Mouse (Mus musculus) embryonic facial prominence, embryonic 12.5 days (tissue): Measurements from ENCODE around the gene Cldn4. TPM values are rescaled to one million over a fixed set of nuclear protein-coding genes. Genes with fewer than 3 reads are reported as not detected.
A peak's percentile ranks its signal among the peaks of the same experiment; 100 is the strongest.
"Not testable (repeated sequence)": the region's sequence is repeated elsewhere in the genome, so short reads cannot be mapped to it uniquely, and the experiment has no call there.

Experiments
- ATAC-seq: fragments of 200-750 bp; cut with Nextera tagmentation; 2 replicates; pipeline ENCODE4 v1.8.0; 2017; ENCODE audit not compliant: insufficient number of reproducible peaks, insufficient read depth, low FRiP score, low TSS enrichment
- H3K27ac ChIP-seq: fragments of 300-500 bp; sonication (generic); 2 replicates; pipeline ENCODE4 v1.5.1; 2016; ENCODE audit warnings: mild to moderate bottlenecking
- H3K27me3 ChIP-seq: fragments of 300-500 bp; sonication (generic); 2 replicates; pipeline ENCODE4 v1.6.1; 2016; ENCODE audit warnings: mild to moderate bottlenecking, moderate library complexity
- H3K36me3 ChIP-seq: fragments of 300-500 bp; sonication (generic); 2 replicates; pipeline ENCODE4 v1.6.1; 2016; ENCODE audit warnings: mild to moderate bottlenecking
- H3K4me1 ChIP-seq: fragments of 300-500 bp; sonication (generic); 2 replicates; pipeline ENCODE4 v1.6.1; 2016
- H3K4me2 ChIP-seq: fragments of 300-500 bp; sonication (generic); replicated peaks from 2 replicates; pipeline ENCODE4 v1.6.1; 2016; ENCODE audit warnings: mild to moderate bottlenecking, moderate library complexity
- H3K4me3 ChIP-seq: fragments of 300-500 bp; sonication (generic); 2 replicates; pipeline ENCODE4 v1.5.1; 2016; ENCODE audit warnings: mild to moderate bottlenecking
- H3K9ac ChIP-seq: fragments of 300-500 bp; sonication (generic); 2 replicates; pipeline ENCODE4 v1.6.1; 2016; ENCODE audit warnings: mild to moderate bottlenecking, moderate library complexity
- H3K9me3 ChIP-seq: fragments of 300-500 bp; sonication (generic); 2 replicates; pipeline ENCODE4 v1.6.1; 2016; ENCODE audit warnings: mild to moderate bottlenecking, moderate library complexity
- WGBS: fragments of 180-500 bp; shearing (Covaris S2); methylation state at CpG from one replicate; pipeline ENCODE4 v1.1.7; 2016; 5-methylcytosine and 5-hydroxymethylcytosine counted together
- polyA plus RNA-seq: library from polyadenylated mRNA; unstranded; fragments of >200 nt; fragmentation: Nextera tagmentation; extraction: Ambion mirVana; gene quantifications from 2 replicates; pipeline ENCODE4 v1.2.1, GENCODE M21; 2016

Gene Cldn4
- polyA plus RNA-seq, 1 experiment from 2014 or later, result 11.8 TPM

GRCm38 (mm10) chr5:134976164-134976563 is 29.4 kb upstream of the Cldn4 start:
- Histone ChIP-seq H3K9me3 (no peaks in the 10 kb centered on the region), H3K27ac (no peak overlapping the region), H3K27me3 (no peaks in the 10 kb centered on the region), H3K4me3 (no peak overlapping the region), H3K36me3 (no peaks in the 10 kb centered on the region), H3K9ac (no peak overlapping the region), H3K4me1 (no peaks in the 10 kb centered on the region), H3K4me2 (no peak overlapping the region)
- 90% methylated on average over 2 of the region's 2 CpGs for WGBS
- ATAC-seq, result no peak

DNA sequence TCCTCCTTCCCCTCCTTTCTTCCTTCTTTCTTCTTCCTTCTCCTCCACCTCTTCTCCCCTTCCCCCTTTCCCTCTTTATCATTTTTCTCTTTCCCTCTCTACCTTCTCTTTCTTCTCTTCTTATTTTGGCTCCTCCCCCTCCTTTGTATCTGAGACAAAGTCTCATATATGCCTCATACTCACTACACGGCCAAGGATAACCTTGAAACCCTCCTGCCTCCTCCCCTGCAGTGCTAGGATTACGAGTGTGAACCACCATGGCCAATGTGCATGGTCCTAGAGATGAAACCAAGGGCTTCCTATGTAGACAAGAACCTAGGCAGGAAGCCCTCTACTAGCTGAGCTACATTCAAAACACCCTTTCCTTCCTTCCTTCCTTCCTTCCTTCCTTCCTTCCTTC is 28.2 kb upstream of the Cldn4 start:
- Histone ChIP-seq H3K9me3 (no peaks in the 10 kb centered on the region), H3K9ac (no peak overlapping the region), H3K27ac (no peak overlapping the region), H3K4me2 (no peak overlapping the region), H3K4me1 (no peaks in the 10 kb centered on the region), H3K27me3 (no peaks in the 10 kb centered on the region), H3K4me3 (no peak overlapping the region), H3K36me3 (no peaks in the 10 kb centered on the region)
- no peak for ATAC-seq
- WGBS, result 62% methylated on average over 2 of the region's 2 CpGs

DNA sequence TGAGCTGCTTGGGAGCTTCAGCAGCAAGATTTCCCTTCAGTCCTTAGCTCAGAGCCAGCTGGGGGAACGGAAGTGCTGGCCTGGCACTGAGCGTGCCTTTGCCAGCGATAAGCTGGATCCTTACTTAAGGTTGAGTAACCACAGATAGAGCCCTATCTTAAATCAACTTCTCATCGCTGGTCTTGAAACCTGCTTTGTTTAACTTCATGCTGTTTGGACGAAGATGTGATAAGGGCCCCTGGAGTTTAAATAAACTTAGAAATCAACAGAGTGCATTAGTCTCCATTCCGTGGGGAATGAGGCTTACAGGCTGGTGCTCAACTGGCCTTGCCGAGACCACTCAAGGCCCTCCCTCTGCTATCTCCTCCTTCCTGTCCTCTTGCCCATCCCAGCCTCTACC is 27.6 kb upstream of the Cldn4 start:
- Histone ChIP-seq H3K9me3 (no peaks in the 10 kb centered on the region), H3K27ac (no peak overlapping the region), H3K4me3 (no peak overlapping the region), H3K9ac (no peak overlapping the region), H3K27me3 (no peaks in the 10 kb centered on the region), H3K36me3 (no peaks in the 10 kb centered on the region), H3K4me2 (no peak overlapping the region), H3K4me1 (no peaks in the 10 kb centered on the region)
- no peak for ATAC-seq
- 60% methylated on average over 7 of the region's 7 CpGs for WGBS

GRCm38 (mm10) chr5:134973526-134973925 is 26.8 kb upstream of the Cldn4 start:
- Histone ChIP-seq H3K9me3 (no peaks in the 10 kb centered on the region), H3K4me1 (no peaks in the 10 kb centered on the region), H3K36me3 (no peaks in the 10 kb centered on the region), H3K4me2 (no peak overlapping the region), H3K27me3 (no peaks in the 10 kb centered on the region), H3K4me3 (no peak overlapping the region), H3K27ac (no peak overlapping the region), H3K9ac (no peak overlapping the region)
- no peak for ATAC-seq
- 90% methylated on average over 7 of the region's 7 CpGs for WGBS

DNA sequence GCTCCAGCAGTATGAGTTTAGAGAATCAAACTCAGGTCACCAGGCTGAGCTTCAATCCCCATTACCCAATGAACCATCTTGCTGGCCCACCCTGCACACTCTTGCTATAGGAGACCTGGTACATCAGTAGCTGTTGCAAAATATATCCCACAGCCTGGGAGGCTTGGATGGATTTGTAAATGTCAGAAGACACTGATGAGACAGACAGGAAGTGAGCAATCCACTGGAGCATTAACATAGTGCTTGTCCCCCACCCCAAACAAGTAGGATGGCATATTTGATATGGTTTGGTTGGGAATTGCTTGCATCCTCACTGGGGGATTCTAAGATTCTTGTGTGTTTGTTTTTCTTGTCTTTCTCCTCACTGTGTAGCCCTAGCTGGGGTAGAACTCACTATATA is 26.3 kb upstream of the Cldn4 start:
- no peak for ATAC-seq
- H3K4me3 ChIP-seq, result no peak overlapping the region
- H3K27me3 ChIP-seq, result no peaks in the 10 kb centered on the region
- H3K4me1 ChIP-seq, result no peaks in the 10 kb centered on the region
- no peaks in the 10 kb centered on the region for H3K9me3 ChIP-seq
- H3K27ac ChIP-seq, result no peak overlapping the region
- H3K4me2 ChIP-seq, result no peak overlapping the region
- no peak overlapping the region for H3K9ac ChIP-seq
- no peaks in the 10 kb centered on the region for H3K36me3 ChIP-seq

- no peaks in the 10 kb centered on the region for H3K27me3 ChIP-seq
- H3K36me3 ChIP-seq, result no peaks in the 10 kb centered on the region
- 56% methylated on average over 8 of the region's 8 CpGs for WGBS
- no peak overlapping the region for H3K4me3 ChIP-seq
- H3K4me1 ChIP-seq, result 0 out of 2 replicates have a peak, but pooled peaks cover 5% of the 10 kb centered on the region
- H3K9ac ChIP-seq, result no peak overlapping the region
- H3K9me3 ChIP-seq, result no peaks in the 10 kb centered on the region
- H3K27ac ChIP-seq, result no peak overlapping the region
- ATAC-seq, result no peak
- no peak overlapping the region for H3K4me2 ChIP-seq
Observed at GRCm38 (mm10) chr5:134970671-134971070, 23.9 kb upstream of the Cldn4 start.

DNA sequence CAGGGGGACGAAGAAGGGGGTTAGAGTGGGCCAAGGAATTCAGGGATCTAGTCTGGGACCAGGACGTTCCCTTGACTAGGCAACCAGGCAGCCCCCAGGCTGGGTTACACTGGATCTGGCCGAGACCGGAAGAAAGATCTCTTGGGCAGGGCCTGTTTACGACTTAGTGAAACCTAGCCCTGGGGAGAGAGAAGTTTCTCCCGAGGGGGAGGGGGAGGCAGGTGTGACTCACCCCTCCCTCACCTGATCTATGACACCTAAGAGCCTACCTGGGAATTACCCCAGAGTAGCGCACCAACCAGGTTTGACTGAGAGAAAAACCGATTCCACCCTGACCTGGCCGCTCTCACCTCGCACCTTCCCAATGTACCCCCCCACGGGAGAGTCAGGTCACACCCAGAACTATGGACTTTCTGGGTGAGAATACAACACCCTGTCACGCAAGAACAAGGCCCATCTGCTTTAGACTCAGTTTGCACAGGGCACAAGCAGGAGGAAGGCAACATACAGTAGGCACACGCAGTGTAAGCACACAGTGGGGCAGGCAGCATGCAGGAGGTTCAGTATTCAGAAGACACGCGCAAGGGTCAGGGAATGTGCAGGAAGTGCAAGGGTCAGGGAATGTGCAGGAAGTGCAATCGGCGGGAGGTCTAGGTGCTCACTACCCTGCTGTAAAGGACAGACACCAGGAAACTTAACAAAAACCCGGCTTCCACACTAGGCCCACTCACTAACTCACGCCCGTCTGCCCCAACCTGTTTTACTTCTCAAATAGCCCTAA is 20.6 kb upstream of the Cldn4 start:
- H3K4me2 ChIP-seq, result no peak overlapping the region
- no peaks in the 10 kb centered on the region for H3K9me3 ChIP-seq
- no peaks in the 10 kb centered on the region for H3K27me3 ChIP-seq
- H3K9ac ChIP-seq, result no peak overlapping the region; the same call in 1 of the 2 replicates
- H3K36me3 ChIP-seq, result no peaks in the 10 kb centered on the region
- H3K27ac ChIP-seq, result 0 out of 2 replicates have a peak overlapping the region, but pooled peaks have one; percentile 4
- 0 out of 2 replicates have a peak, but pooled peaks cover 5% of the 10 kb centered on the region for H3K4me1 ChIP-seq
- no peak for ATAC-seq
- WGBS, result 64% methylated on average over 20 of the region's 20 CpGs
- H3K4me3 ChIP-seq, result no peak overlapping the region

GRCm38 (mm10) chr5:134965852-134966821 is 19.4 kb upstream of the Cldn4 start:
- WGBS, result 3% methylated on average over 33 of the region's 33 CpGs
- Histone ChIP-seq H3K4me2 (peak overlapping the region; percentile 54), H3K27ac (no peak overlapping the region), H3K36me3 (no peaks in the 10 kb centered on the region), H3K4me1 (0 out of 2 replicates have a peak, but pooled peaks cover 5% of the 10 kb centered on the region), H3K4me3 (peak overlapping the region; percentile 26), H3K27me3 (no peaks in the 10 kb centered on the region), H3K9me3 (no peaks in the 10 kb centered on the region), H3K9ac (peak overlapping the region; percentile 8; the same call in 1 of the 2 replicates)
- ATAC-seq, result peak; percentile 62; the same call in 1 of the 2 replicates

DNA sequence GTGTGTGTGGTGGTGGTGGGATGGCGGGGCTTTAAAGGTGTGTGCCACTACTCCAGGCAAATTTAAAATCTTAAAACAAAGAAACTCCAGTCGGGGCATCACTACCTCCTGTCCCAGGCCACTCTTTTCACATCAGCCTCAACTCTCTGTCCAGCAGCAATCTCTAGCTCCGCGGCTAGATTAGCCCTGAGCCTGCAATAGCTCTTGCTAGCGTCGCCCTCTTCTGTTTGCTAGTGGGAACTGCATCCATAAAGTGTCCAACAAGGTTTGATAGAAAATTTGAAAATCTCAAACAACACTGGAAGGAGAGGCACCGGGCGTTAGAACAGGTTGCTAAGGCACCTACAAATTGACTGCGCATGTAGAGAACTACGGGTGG is 18.7 kb upstream of the Cldn4 start:
- H3K4me1 ChIP-seq, result 0 out of 2 replicates have a peak, but pooled peaks cover 5% of the 10 kb centered on the region
- no peak for ATAC-seq
- no peaks in the 10 kb centered on the region for H3K36me3 ChIP-seq
- 4% methylated on average over 10 of the region's 10 CpGs for WGBS
- H3K9me3 ChIP-seq, result no peaks in the 10 kb centered on the region
- H3K9ac ChIP-seq, result no peak overlapping the region
- peak overlapping the region; percentile 26 for H3K4me3 ChIP-seq
- no peak overlapping the region for H3K27ac ChIP-seq
- H3K27me3 ChIP-seq, result no peaks in the 10 kb centered on the region
- peak overlapping the region; percentile 54 for H3K4me2 ChIP-seq

DNA sequence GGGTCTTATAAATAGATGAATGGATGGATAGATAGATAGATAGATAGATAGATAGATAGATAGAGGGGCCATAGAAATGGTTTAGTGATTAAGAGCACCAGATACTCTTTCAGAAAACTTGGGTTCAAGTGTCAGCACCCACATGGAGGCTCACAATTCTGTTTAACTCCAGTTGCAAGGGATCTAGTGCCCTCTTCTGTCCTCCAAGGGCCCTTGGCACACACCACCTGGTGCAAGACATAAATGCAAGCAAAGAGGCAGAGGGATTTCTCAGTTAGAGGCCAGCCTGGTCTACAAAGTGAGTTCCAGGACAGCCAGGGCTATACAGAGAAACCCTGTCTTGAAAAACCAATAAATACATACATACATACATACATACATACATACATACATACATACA is 17.9 kb upstream of the Cldn4 start:
- not testable (repeated sequence) for H3K9me3 ChIP-seq, H3K27me3 ChIP-seq, ATAC-seq

GRCm38 (mm10) chr5:134963546-134963945 is 16.8 kb upstream of the Cldn4 start:
- no peak for ATAC-seq
- no peak overlapping the region for H3K27ac ChIP-seq
- H3K4me1 ChIP-seq, result 0 out of 2 replicates have a peak, but pooled peaks cover 5% of the 10 kb centered on the region
- H3K9ac ChIP-seq, result no peak overlapping the region
- no peaks in the 10 kb centered on the region for H3K36me3 ChIP-seq
- no peaks in the 10 kb centered on the region for H3K27me3 ChIP-seq
- 36% methylated on average over 5 of the region's 5 CpGs for WGBS
- no peak overlapping the region for H3K4me3 ChIP-seq
- H3K4me2 ChIP-seq, result no peak overlapping the region
- H3K9me3 ChIP-seq, result no peaks in the 10 kb centered on the region

More for the DNA sequence above, 17.9 kb upstream of the Cldn4 start:
- H3K36me3 ChIP-seq, H3K4me3 ChIP-seq, H3K4me1 ChIP-seq, H3K4me2 ChIP-seq, H3K27ac ChIP-seq, H3K9ac ChIP-seq: not testable (repeated sequence)
